Mouse (Mus musculus) layer of hippocampus, postnatal 14 days (tissue): Measurements from ENCODE around the gene Parp3. TPM values are rescaled to one million over a fixed set of nuclear protein-coding genes. Genes with fewer than 3 reads are reported as not detected.

Experiments
- DNase-seq, 2 experiments: peaks; one replicate each; pipeline ENCODE4 v3.0.0; 2021 to 2022; ENCODE audit warnings: low spot score in 2 of 2, mixed read lengths in 1 of 2
- total RNA-seq, 2 experiments: library from RNA; stranded (reverse); gene quantifications; 2 replicates each; pipeline ENCODE4 v1.2.3; 2021

Parp3 gene
- total RNA-seq, 2 experiments from 2014 or later, result 3.2 to 5.1 TPM

DNA sequence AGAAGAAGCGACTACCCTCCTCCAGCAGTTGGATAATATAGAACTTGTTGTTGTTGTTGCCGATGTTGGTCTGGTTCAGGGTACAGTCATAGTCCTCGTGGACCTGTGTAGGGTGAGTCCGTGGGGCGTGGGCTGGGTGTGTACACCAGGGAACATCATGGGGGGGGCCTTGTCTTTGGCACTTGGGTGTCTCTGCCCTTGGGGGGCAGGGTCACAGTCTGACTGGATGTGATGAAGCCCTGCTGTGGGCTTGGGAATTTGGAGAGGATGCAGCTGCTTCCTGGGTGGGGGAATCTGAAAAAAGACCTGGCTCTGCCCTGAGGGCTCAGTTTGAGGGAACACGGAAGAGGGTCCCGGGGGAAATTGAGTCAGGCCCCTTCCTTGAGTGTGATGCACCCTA, 1.7 kb downstream of the Parp3 start:
- no peak for DNase-seq

- DNase-seq, result no peak
These were observed 2.3 kb downstream of the Parp3 start for GRCm38 (mm10) chr9:106474456-106474855.

DNA sequence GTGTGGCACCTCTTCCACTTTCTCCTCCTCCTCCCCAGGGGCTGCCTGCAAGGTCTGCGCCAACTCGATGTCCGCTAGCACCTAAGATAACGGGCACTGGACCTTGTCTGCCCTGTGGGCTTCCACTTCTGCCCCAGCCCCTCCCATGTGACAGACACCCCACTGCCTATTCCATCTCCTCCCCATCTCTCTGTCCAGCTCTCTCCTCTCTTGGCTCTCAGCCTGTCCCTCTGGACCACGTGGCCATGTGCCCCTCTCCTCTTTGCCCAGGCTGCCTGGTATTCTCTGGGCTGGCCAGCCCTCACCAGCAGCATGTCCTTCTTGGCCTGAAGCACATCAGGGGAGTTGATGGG, 3.0 kb downstream of the Parp3 start:
- DNase-seq, result no peak

- DNase-seq, result no peak
These were observed 3.5 kb downstream of the Parp3 start for GRCm38 (mm10) chr9:106473081-106473752.

DNA sequence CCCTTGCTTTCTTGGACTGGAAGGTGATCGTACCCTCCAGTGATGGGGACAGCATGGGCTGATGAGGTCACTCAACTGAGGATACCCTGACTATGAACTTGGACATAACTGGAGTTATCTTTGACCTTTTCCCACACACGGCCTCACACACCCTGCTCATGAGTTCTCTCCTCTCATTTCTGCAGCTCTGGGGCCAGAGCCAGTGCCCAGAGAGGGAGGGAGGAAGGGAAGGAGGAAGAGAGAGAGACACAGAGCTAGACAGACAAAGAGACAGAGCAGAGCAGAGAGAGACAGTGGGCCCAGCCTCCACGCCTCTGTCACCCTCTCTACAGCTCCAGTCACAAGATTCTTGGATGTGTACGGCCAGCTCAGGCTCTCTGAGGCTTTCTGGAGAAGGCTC, 4.4 kb downstream of the Parp3 start:
- no peak for DNase-seq

DNA sequence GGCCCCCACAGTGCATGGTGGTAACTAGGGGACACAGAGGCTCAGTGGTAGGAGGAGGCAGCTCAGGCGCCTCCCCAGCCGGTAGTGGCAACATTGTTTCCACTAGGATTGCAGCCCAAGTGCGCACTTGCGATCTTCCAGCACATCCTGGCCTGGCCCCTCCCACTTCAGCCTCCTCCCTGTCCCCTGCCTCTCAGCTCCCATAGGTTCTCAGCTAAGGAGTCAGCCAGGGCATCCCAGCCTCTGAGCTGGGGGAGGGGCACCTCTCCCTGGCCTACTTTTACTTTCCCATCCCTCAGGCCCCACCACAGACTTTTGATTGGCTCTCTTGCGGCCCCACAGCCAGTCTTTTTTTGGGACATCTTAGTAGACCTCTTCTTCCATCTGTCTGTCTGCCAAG, 4.9 kb downstream of the Parp3 start:
- no peak for DNase-seq

DNA sequence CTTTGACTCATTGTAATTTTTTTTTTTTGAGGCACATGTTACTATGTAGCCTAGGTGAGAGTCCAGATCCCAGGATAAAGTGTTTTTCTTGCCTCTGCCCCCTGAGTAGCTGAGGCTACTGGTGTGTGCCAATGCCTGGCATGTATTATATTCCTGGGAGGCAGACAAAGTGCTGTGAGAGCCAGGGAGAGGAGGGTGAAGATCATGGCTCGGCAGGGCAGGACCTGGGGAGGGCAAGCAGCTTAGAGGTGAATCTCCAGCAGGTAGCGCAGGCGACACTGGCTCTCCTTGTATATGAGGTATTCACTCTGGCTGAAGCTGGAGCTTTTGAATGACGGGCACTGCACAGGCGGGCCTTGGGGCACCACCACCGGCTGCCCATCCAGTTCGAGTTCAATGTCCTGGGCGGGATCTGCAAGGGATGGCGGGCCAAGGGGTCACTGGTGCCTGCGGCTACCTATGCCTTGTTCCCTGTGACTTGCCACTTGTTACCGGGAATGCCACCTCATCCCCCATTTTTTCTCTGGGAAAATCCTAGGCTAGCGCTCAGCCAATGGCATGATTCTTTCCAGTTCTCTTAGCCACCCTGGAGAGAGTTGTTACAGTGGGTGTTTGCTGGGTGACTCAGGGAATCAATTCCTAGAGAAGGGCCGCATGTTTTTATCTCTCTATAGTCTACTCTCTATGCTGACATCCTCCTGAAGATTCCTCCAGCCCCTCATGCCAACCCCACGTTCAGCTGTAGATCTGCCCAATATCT, 5.6 kb downstream of the Parp3 start:
- DNase-seq, result no peak

GRCm38 (mm10) chr9:106469776-106470175, 7.0 kb downstream of the Parp3 start:
- DNase-seq, result no peak

- no peak for DNase-seq
These were observed 7.4 kb downstream of the Parp3 start for GRCm38 (mm10) chr9:106469317-106469716.

DNA sequence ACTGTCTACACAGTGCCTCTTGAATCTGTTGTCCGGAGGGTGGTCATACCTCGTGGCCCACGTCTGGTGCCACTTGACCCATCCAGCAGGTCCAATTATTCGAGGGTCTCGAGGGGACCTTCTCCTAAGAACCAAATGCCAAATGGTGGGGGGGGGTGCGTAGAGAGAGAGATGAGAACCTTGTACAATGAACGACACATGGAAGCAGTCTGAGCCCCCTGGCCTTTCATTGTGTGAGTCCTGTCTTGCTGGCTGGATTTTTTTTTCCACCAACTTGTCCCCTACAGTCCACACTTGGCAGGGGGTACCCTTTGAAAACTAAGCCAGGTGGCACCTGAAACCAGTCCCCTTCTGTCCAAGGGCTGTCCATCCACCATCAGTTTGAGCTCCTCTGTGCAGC, 9.0 kb downstream of the Parp3 start:
- no peak for DNase-seq

DNA sequence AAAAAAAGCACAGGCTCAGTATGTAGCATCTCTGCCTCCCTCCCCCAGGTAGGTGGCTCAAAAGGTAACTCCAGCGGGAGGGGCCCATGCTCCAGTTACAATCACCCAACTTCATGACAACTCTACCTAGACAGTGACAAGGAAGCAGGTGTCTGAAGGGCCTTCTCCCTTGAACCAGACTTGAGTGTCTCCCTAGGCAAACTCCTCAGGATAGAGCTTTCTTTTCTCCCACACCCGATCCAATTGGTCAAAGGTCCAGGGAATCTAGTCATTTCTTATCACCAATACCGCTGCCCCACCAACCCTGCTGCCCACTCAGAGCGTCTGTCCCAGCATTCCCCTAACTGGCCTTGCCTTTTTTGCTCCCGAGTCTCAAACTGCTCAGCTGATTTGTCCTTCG, 10.0 kb downstream of the Parp3 start:
- DNase-seq, result no peak

GRCm38 (mm10) chr9:106465571-106466200, 11.1 kb downstream of the Parp3 start, which contains the start of gene Gpr62:
Gpr62 (minus strand) TSS chr9:106465938.
- DNase-seq, result no peak

GRCm38 (mm10) chr9:106464751-106465541, 11.8 kb downstream of the Parp3 start:
- DNase-seq, result peak; percentile 73 to 81

GRCm38 (mm10) chr9:106463122-106464063, 13.4 kb downstream of the Parp3 start:
- no peak for DNase-seq

- DNase-seq, result no peak
These were observed 14.3 kb downstream of the Parp3 start for GRCm38 (mm10) chr9:106462430-106462800.

GRCm38 (mm10) chr9:106461641-106462429, 14.9 kb downstream of the Parp3 start:
- DNase-seq, result no peak

- DNase-seq, result no peak
These were observed 15.7 kb downstream of the Parp3 start for GRCm38 (mm10) chr9:106461026-106461415.

GRCm38 (mm10) chr9:106460401-106461025, 16.2 kb downstream of the Parp3 start:
- no peak for DNase-seq

DNA sequence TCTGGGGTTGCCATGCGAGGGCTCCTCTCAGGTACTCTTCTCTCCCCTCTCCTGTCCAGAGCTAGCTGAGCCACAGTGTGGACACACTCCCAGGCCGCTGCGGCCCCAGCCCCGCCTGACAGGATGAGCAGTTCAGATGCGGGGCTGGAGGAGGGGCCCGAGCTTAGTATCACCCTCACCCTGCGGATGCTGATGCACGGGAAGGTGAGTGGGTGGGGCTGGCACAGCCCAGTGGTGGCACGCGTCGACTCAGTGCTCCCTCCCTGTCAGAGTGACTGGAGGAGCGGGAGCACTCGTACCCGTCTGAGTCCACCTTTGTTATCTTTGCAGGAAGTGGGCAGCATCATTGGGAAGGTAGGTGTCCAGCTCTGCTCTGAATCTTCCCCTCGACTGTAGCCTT, 16.8 kb downstream of the Parp3 start:
- no peak for DNase-seq
